Mouse (Mus musculus): ENCODE data around the gene Maml1. TPM values are rescaled to one million over a fixed set of nuclear protein-coding genes. Genes with fewer than 3 reads are reported as not detected.

Gene Maml1
- polyA plus RNA-seq, 1 experiment, result 14.1 TPM

DNA sequence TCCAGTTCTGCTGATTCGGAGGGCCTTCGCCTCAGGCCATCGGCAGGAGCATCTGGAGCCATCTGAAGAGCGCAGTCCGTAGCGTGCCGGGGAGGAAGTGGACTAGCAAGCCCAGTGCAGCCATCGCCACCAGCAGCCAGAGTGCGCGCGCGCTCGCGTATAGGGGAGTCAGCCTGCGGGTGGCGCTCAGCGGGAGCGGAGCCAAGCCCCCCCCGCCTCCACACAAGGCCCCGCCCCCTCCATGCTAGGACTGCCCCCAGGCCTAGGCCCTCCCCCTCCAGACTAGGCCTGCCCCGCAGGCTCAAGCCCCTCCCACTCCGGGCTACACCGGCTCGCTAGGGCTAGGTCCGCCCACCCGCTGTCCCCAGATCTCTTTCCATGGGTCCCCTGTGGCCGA is 55.6 kb downstream of the Maml1 start:
- H3K27me3 ChIP-seq (ENCODE audit: control insufficient read depth, insufficient read depth, low read length, poor library complexity, severe bottlenecking), result no peaks in the 10 kb centered on the region
- peak overlapping the region; percentile 83 for H3K9ac ChIP-seq (ENCODE audit: low read depth, poor library complexity, severe bottlenecking)
- H3K27ac ChIP-seq (ENCODE audit: insufficient read depth, low read length), result no peak overlapping the region
- H3K36me3 ChIP-seq (ENCODE audit: control insufficient read depth, insufficient read depth, low read length, poor library complexity, severe bottlenecking), result no peaks in the 10 kb centered on the region
- peak overlapping the region; percentile 81 for H3K4me3 ChIP-seq (ENCODE audit: low read depth, low read length)
- H3K4me1 ChIP-seq (ENCODE audit: control insufficient read depth, insufficient read depth, low read length), result peaks cover 4% of the 10 kb centered on the region
- peak; percentile 38 for TF ChIP-seq CTCF (IDR thresholded peaks at IDR 0.05; ENCODE audit: low read depth, low read length)
- TF ChIP-seq POLR2A (IDR thresholded peaks at IDR 0.05; ENCODE audit: insufficient read depth, low read length), result no peak
- 0 out of 2 replicates have a peak, but pooled peaks have one; percentile 3 for TF ChIP-seq EP300 (IDR thresholded peaks at IDR 0.05; ENCODE audit: insufficient read depth, low read depth, low read length)
- H3K9me3 ChIP-seq (replicated peaks; ENCODE audit: control insufficient read depth, insufficient read depth, low read length, poor library complexity, severe bottlenecking), result no peaks in the 10 kb centered on the region

DNA sequence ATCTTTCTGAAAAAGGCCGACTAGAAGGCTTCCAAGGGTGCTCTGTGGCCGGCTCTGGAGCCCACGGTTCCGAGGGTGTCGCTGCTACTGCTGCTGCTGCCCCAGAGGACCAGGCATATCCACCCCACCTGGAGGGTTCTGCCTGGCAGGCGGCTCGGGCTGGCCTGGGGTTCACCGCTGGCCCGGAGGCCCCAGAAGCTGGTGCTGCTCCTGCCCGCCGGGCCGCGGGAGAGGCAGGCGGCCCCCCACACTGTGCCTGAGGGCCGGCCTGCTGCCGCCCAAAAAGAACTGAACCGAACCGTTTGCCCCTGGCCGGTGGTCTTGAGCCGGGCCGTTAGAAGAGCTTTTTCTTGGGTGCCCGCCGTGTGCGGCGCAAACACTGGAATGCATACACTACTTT is 57.5 kb downstream of the Maml1 start:
- TF ChIP-seq EP300 (IDR thresholded peaks at IDR 0.05; ENCODE audit: insufficient read depth, low read depth, low read length) (no peak), POLR2A (IDR thresholded peaks at IDR 0.05; ENCODE audit: insufficient read depth, low read length) (no peak), CTCF (IDR thresholded peaks at IDR 0.05; ENCODE audit: low read depth, low read length) (no peak)
- Histone ChIP-seq H3K27me3 (ENCODE audit: control insufficient read depth, insufficient read depth, low read length, poor library complexity, severe bottlenecking) (no peaks in the 10 kb centered on the region), H3K27ac (ENCODE audit: insufficient read depth, low read length) (no peak overlapping the region), H3K4me1 (ENCODE audit: control insufficient read depth, insufficient read depth, low read length) (peaks cover 6% of the 10 kb centered on the region), H3K4me3 (ENCODE audit: low read depth, low read length) (peak overlapping the region; percentile 2; the same call in 1 of the 2 replicates), H3K9me3 (replicated peaks; ENCODE audit: control insufficient read depth, insufficient read depth, low read length, poor library complexity, severe bottlenecking) (no peaks in the 10 kb centered on the region), H3K36me3 (ENCODE audit: control insufficient read depth, insufficient read depth, low read length, poor library complexity, severe bottlenecking) (no peaks in the 10 kb centered on the region), H3K9ac (ENCODE audit: low read depth, poor library complexity, severe bottlenecking) (peak overlapping the region; percentile 43; the same call in 1 of the 2 replicates)

DNA sequence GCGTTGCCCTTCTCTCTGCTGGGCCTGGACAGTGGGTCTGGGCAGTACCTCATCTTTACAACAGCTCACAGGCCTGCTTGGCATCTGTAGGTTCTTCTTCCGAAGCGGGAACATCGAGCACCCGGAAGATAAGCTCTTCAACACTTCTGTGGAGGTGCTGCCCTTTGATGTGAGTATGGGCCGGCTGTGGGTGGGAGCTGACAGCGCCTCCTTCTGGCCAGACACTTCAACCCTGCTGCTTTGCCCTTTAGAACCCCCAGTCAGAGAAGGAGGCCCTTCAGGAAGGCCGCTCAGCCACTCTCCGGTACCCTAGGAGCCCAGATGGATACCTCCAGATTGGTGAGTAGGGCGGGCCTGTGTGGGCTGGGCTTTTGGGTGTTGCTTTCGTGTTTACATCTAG is 58.1 kb downstream of the Maml1 start:
- TF ChIP-seq CTCF (IDR thresholded peaks at IDR 0.05; ENCODE audit: low read depth, low read length) (peak; percentile 58), POLR2A (IDR thresholded peaks at IDR 0.05; ENCODE audit: insufficient read depth, low read length) (no peak)
- Histone ChIP-seq H3K9ac (ENCODE audit: low read depth, poor library complexity, severe bottlenecking) (no peak overlapping the region), H3K36me3 (ENCODE audit: control insufficient read depth, insufficient read depth, low read length, poor library complexity, severe bottlenecking) (no peaks in the 10 kb centered on the region), H3K4me3 (ENCODE audit: low read depth, low read length) (no peak overlapping the region), H3K9me3 (replicated peaks; ENCODE audit: control insufficient read depth, insufficient read depth, low read length, poor library complexity, severe bottlenecking) (no peaks in the 10 kb centered on the region), H3K27me3 (ENCODE audit: control insufficient read depth, insufficient read depth, low read length, poor library complexity, severe bottlenecking) (no peaks in the 10 kb centered on the region), H3K27ac (ENCODE audit: insufficient read depth, low read length) (no peak overlapping the region), H3K4me1 (ENCODE audit: control insufficient read depth, insufficient read depth, low read length) (peaks cover 8% of the 10 kb centered on the region)

DNA sequence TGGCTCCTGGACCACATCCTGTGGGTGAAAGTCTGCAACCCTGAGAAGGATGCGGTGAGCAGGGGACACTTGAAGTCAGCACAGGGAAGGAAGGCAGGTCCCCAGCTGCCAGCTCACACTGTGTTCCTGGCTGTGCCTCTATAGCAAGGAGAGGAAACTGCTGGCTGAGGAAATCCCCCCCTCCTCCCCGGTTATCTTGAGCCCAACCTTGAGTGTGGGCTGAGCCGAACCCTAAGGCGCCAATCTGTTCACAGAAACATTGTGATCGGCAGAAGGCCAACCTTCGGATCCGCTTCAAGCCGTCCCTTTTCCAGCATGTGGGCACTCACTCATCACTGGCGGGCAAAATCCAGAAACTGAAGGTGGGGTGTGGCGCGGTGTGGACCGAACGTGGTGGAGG is 59.1 kb downstream of the Maml1 start:
- Histone ChIP-seq H3K27ac (ENCODE audit: insufficient read depth, low read length) (no peak overlapping the region), H3K9ac (ENCODE audit: low read depth, poor library complexity, severe bottlenecking) (no peak overlapping the region), H3K4me1 (ENCODE audit: control insufficient read depth, insufficient read depth, low read length) (peaks cover 7% of the 10 kb centered on the region), H3K4me3 (ENCODE audit: low read depth, low read length) (no peak overlapping the region), H3K9me3 (replicated peaks; ENCODE audit: control insufficient read depth, insufficient read depth, low read length, poor library complexity, severe bottlenecking) (no peaks in the 10 kb centered on the region), H3K27me3 (ENCODE audit: control insufficient read depth, insufficient read depth, low read length, poor library complexity, severe bottlenecking) (no peaks in the 10 kb centered on the region), H3K36me3 (ENCODE audit: control insufficient read depth, insufficient read depth, low read length, poor library complexity, severe bottlenecking) (no peaks in the 10 kb centered on the region)
- no peak for TF ChIP-seq EP300 (IDR thresholded peaks at IDR 0.05; ENCODE audit: insufficient read depth, low read depth, low read length)
- no peak for TF ChIP-seq CTCF (IDR thresholded peaks at IDR 0.05; ENCODE audit: low read depth, low read length)
- TF ChIP-seq POLR2A (IDR thresholded peaks at IDR 0.05; ENCODE audit: insufficient read depth, low read length), result no peak

DNA sequence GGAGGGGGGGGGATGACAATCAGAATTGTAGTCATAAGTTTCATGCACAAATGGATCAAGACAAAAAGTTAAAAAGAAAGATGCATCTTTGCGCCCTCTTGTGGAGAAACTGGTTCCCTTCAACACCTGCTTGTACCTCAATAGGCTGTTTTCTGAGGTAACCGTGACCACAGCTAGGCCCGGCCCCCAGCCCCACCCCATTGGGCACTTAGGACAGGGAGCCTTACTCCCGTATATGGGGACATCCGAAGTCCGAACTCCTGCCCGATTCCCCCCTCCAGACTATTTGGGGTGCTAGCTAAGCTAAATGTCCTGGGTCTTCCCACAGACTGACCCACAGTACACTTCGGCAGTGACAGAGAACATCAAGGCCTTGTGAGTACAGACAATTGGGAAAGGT is 60.7 kb downstream of the Maml1 start:
- TF ChIP-seq CTCF (IDR thresholded peaks at IDR 0.05; ENCODE audit: low read depth, low read length) (peak; percentile 33), POLR2A (IDR thresholded peaks at IDR 0.05; ENCODE audit: insufficient read depth, low read length) (no peak), EP300 (IDR thresholded peaks at IDR 0.05; ENCODE audit: insufficient read depth, low read depth, low read length) (no peak)
- peaks cover 8% of the 10 kb centered on the region for H3K4me1 ChIP-seq (ENCODE audit: control insufficient read depth, insufficient read depth, low read length)
- no peak overlapping the region for H3K27ac ChIP-seq (ENCODE audit: insufficient read depth, low read length)
- no peak overlapping the region for H3K9ac ChIP-seq (ENCODE audit: low read depth, poor library complexity, severe bottlenecking)
- no peaks in the 10 kb centered on the region for H3K36me3 ChIP-seq (ENCODE audit: control insufficient read depth, insufficient read depth, low read length, poor library complexity, severe bottlenecking)
- no peak overlapping the region for H3K4me3 ChIP-seq (ENCODE audit: low read depth, low read length)
- no peaks in the 10 kb centered on the region for H3K9me3 ChIP-seq (replicated peaks; ENCODE audit: control insufficient read depth, insufficient read depth, low read length, poor library complexity, severe bottlenecking)
- no peaks in the 10 kb centered on the region for H3K27me3 ChIP-seq (ENCODE audit: control insufficient read depth, insufficient read depth, low read length, poor library complexity, severe bottlenecking)

DNA sequence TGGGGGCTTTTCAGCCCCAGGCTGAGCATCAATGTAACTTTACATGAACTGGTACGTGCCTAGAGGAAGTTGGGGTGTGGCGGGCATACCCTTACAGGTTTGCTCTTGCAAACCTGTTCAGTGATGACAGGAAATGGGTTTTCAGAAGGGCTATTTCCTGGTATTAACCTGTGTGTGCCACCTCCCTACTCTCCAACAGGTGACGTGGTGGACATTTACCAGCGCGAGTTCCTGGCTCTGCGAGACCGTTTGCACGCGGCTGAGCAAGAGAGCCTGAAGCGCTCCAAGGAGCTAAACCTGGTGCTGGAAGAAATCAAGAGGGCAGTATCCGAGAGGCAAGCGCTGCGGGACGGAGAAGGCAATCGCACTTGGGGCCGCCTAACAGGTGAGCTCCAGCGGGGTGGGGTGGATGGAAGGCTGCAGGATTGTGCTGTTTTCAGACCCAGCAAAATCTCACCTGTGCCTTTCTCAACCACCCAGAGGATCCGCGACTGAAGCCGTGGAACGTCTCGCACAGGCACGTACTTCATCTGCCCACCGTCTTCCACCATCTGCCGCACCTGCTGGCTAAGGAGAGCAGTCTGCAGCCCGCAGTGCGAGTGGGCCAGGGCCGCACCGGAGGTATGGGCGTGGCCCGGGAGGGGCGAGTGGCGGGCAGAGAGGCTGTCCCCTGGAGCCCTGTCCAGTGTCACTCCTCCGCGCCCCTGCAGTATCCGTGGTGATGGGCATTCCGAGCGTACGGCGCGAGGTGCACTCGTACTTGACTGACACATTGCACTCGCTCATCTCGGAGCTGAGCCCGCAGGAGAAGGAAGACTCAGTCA is 61.4 kb downstream of the Maml1 start:
- no peaks in the 10 kb centered on the region for H3K27me3 ChIP-seq (ENCODE audit: control insufficient read depth, insufficient read depth, low read length, poor library complexity, severe bottlenecking)
- H3K9ac ChIP-seq (ENCODE audit: low read depth, poor library complexity, severe bottlenecking), result no peak overlapping the region
- H3K27ac ChIP-seq (ENCODE audit: insufficient read depth, low read length), result no peak overlapping the region
- peaks cover 8% of the 10 kb centered on the region for H3K4me1 ChIP-seq (ENCODE audit: control insufficient read depth, insufficient read depth, low read length)
- no peaks in the 10 kb centered on the region for H3K9me3 ChIP-seq (replicated peaks; ENCODE audit: control insufficient read depth, insufficient read depth, low read length, poor library complexity, severe bottlenecking)
- H3K4me3 ChIP-seq (ENCODE audit: low read depth, low read length), result peak overlapping the region; percentile 8
- TF ChIP-seq CTCF (IDR thresholded peaks at IDR 0.05; ENCODE audit: low read depth, low read length), result no peak
- no peak for TF ChIP-seq POLR2A (IDR thresholded peaks at IDR 0.05; ENCODE audit: insufficient read depth, low read length)
- TF ChIP-seq EP300 (IDR thresholded peaks at IDR 0.05; ENCODE audit: insufficient read depth, low read depth, low read length), result no peak
- H3K36me3 ChIP-seq (ENCODE audit: control insufficient read depth, insufficient read depth, low read length, poor library complexity, severe bottlenecking), result no peaks in the 10 kb centered on the region

Data from ES-Bruce4 (cell line).